Mouse (Mus musculus) v-Abl transformed pro-B cells (cell line): ENCODE measurements around the gene Tbx10.

ENCODE experiments used
- in situ Hi-C, 2 experiments: fragments of 400-800 bp; cut with MboI; formaldehyde crosslinking; loops; one replicate each; pipeline ENCODE4 v1.15.1; 2025; ENCODE audit not compliant: unreplicated experiment in 2 of 2

Tbx10 gene

GRCm38 (mm10) chr19:4000119-4000900 lies 7.8 kb downstream of the Tbx10 start, which contains the start of the genes Nudt8 and Gm49405:
Gene Nudt8 (plus strand): TSS chr19:4000580.
Gene Gm49405 (plus strand): TSS chr19:4000626.
- in situ Hi-C loops = loop anchor here in 1 of 2 experiments (5.0 kb wide), 1 partner anchor 42 kb away; no protein-coding TSS in a partner anchor

GRCm38 (mm10) chr19:4000949-4001525 lies 8.5 kb downstream of the Tbx10 start:
- in situ Hi-C loops = loop anchor here in 1 of 2 experiments (5.0 kb wide), 1 partner anchor 41 kb away; no protein-coding TSS in a partner anchor

GRCm38 (mm10) chr19:4001752-4002151 lies 9.2 kb downstream of the Tbx10 start:
- in situ Hi-C loops = loop anchor here in 1 of 2 experiments (5.0 kb wide), 1 partner anchor 41 kb away; no protein-coding TSS in a partner anchor

GRCm38 (mm10) chr19:4003112-4003511 lies 10.6 kb downstream of the Tbx10 start, which contains the start of gene Doc2g:
Gene Doc2g (plus strand): TSS chr19:4003313.
- in situ Hi-C loops = loop anchor here in 1 of 2 experiments (5.0 kb wide), 1 partner anchor 39 kb away; no protein-coding TSS in a partner anchor

- in situ Hi-C loops = loop anchor here in 1 of 2 experiments (5.0 kb wide), 1 partner anchor 39 kb away; no protein-coding TSS in a partner anchor
Observed at GRCm38 (mm10) chr19:4003641-4004040, 11.1 kb downstream of the Tbx10 start.

GRCm38 (mm10) chr19:4004331-4004730 lies 11.8 kb downstream of the Tbx10 start:
- in situ Hi-C loops = loop anchor here in 1 of 2 experiments (5.0 kb wide), 1 partner anchor 38 kb away; no protein-coding TSS in a partner anchor

- in situ Hi-C loops = no loop called here
Observed at GRCm38 (mm10) chr19:4005091-4005490, 12.5 kb downstream of the Tbx10 start.

- in situ Hi-C loops = no loop called here
Observed at GRCm38 (mm10) chr19:4005971-4006370, 13.4 kb downstream of the Tbx10 start.

GRCm38 (mm10) chr19:4011086-4011485 lies 18.5 kb downstream of the Tbx10 start:
- in situ Hi-C loops = no loop called here

GRCm38 (mm10) chr19:4012432-4013022 lies 20.0 kb downstream of the Tbx10 start, which contains the start of gene Ndufv1:
Gene Ndufv1 (minus strand): TSS chr19:4012806.
- in situ Hi-C loops = no loop called here

GRCm38 (mm10) chr19:4013066-4013465 lies 20.5 kb downstream of the Tbx10 start:
- in situ Hi-C loops = no loop called here

GRCm38 (mm10) chr19:4014802-4015201 lies 22.2 kb downstream of the Tbx10 start:
- in situ Hi-C loops = loop anchor here in 1 of 2 experiments (5.0 kb wide), 2 partner anchors 37 to 187 kb away; partner anchors contain the start of gene Rad9a

GRCm38 (mm10) chr19:4015635-4016034 lies 23.1 kb downstream of the Tbx10 start:
- in situ Hi-C loops = loop anchor here in 1 of 2 experiments (5.0 kb wide), 2 partner anchors 37 to 187 kb away; partner anchors contain the start of gene Rad9a

- in situ Hi-C loops = loop anchor here in 1 of 2 experiments (5.0 kb wide), 2 partner anchors 34 to 184 kb away; partner anchors contain the start of gene Rad9a
Observed at GRCm38 (mm10) chr19:4017921-4018587, 25.5 kb downstream of the Tbx10 start.

- in situ Hi-C loops = loop anchor here in 1 of 2 experiments (5.0 kb wide), 2 partner anchors 33 to 183 kb away; partner anchors contain the start of gene Rad9a
Observed at GRCm38 (mm10) chr19:4018743-4019583, 26.4 kb downstream of the Tbx10 start.

- in situ Hi-C loops = no loop called here
Observed at GRCm38 (mm10) chr19:4023185-4023584, 30.6 kb downstream of the Tbx10 start.

- in situ Hi-C loops = no loop called here
Observed at GRCm38 (mm10) chr19:4027576-4027975, 35.0 kb downstream of the Tbx10 start.

- in situ Hi-C loops = no loop called here
Observed at GRCm38 (mm10) chr19:4032668-4033067, 40.1 kb downstream of the Tbx10 start.

- in situ Hi-C loops = no loop called here
Observed at GRCm38 (mm10) chr19:4033298-4033697, 40.7 kb downstream of the Tbx10 start.
